Mouse (Mus musculus): ENCODE measurements around the gene Tulp1. TPM values are rescaled to one million over a fixed set of nuclear protein-coding genes. Genes with fewer than 3 reads are reported as not detected.
A peak's percentile ranks its signal among the peaks of the same experiment; 100 is the strongest.

Tulp1 gene
- polyA plus RNA-seq, 1 experiment from 2014 or later, result 1.6 TPM

GRCm38 (mm10) chr17:28315611-28316160 lies 49.3 kb downstream of the Tulp1 start:
- peak overlapping the region; percentile 5 for H3K4me2 ChIP-seq (ENCODE audit: low read length)
- no peak overlapping the region; the same call in 1 of the 2 replicates for H3K9ac ChIP-seq (ENCODE audit: low read depth, low read length)
- no peak overlapping the region for H3K27ac ChIP-seq (ENCODE audit: low read depth, low read length)
- peaks cover 11% of the 10 kb centered on the region for H3K36me3 ChIP-seq (ENCODE audit: control insufficient read depth, insufficient read depth, low read length)
- ATAC-seq, result no peak
- WGBS, result 76% methylated on average over 20 of the region's 20 CpGs
- peaks cover 15% of the 10 kb centered on the region for H3K4me1 ChIP-seq (ENCODE audit: control insufficient read depth, insufficient read depth, low read depth, low read length)
- H3K9me3 ChIP-seq (ENCODE audit: control insufficient read depth, low read length), result no peaks in the 10 kb centered on the region
- H3K4me3 ChIP-seq (ENCODE audit: low read length), result no peak overlapping the region
- no peaks in the 10 kb centered on the region for H3K27me3 ChIP-seq (replicated peaks; ENCODE audit: control insufficient read depth, insufficient read depth, low read length)

GRCm38 (mm10) chr17:28313880-28314225 lies 51.2 kb downstream of the Tulp1 start:
- ATAC-seq, result peak; percentile 1
- H3K9ac ChIP-seq (ENCODE audit: low read depth, low read length), result peak overlapping the region; percentile 80
- peak overlapping the region; percentile 60 for H3K4me3 ChIP-seq (ENCODE audit: low read length)
- H3K27me3 ChIP-seq (replicated peaks; ENCODE audit: control insufficient read depth, insufficient read depth, low read length), result no peaks in the 10 kb centered on the region
- H3K9me3 ChIP-seq (ENCODE audit: control insufficient read depth, low read length), result no peaks in the 10 kb centered on the region
- peaks cover 15% of the 10 kb centered on the region for H3K4me1 ChIP-seq (ENCODE audit: control insufficient read depth, insufficient read depth, low read depth, low read length)
- H3K4me2 ChIP-seq (ENCODE audit: low read length), result peak overlapping the region; percentile 84
- 4% methylated on average over 10 of the region's 11 CpGs for WGBS
- peaks cover 11% of the 10 kb centered on the region for H3K36me3 ChIP-seq (ENCODE audit: control insufficient read depth, insufficient read depth, low read length)
- peak overlapping the region; percentile 88 for H3K27ac ChIP-seq (ENCODE audit: low read depth, low read length)

- Histone ChIP-seq H3K9me3 (ENCODE audit: control insufficient read depth, low read length) (no peaks in the 10 kb centered on the region), H3K9ac (ENCODE audit: low read depth, low read length) (peak within 1 kb of the TSS; percentile 80), H3K36me3 (ENCODE audit: control insufficient read depth, insufficient read depth, low read length) (peaks cover 10% of the 10 kb centered on the region), H3K4me3 (ENCODE audit: low read length) (peak within 1 kb of the TSS; percentile 60), H3K4me1 (ENCODE audit: control insufficient read depth, insufficient read depth, low read depth, low read length) (peaks cover 15% of the 10 kb centered on the region), H3K27me3 (replicated peaks; ENCODE audit: control insufficient read depth, insufficient read depth, low read length) (no peaks in the 10 kb centered on the region), H3K27ac (ENCODE audit: low read depth, low read length) (peak within 1 kb of the TSS; percentile 88), H3K4me2 (ENCODE audit: low read length) (peak within 1 kb of the TSS; percentile 84)
- WGBS, result under 1% methylated on average over 67 of the region's 69 CpGs
- peak; percentile 98 for ATAC-seq
Observed at GRCm38 (mm10) chr17:28313212-28313879, 51.7 kb downstream of the Tulp1 start, which contains the start of gene Fance. TSS of gene Fance (plus strand) at chr17:28313519.

GRCm38 (mm10) chr17:28312232-28313211 lies 52.5 kb downstream of the Tulp1 start:
- WGBS, result 26% methylated on average over 17 of the region's 17 CpGs
- Histone ChIP-seq H3K27ac (ENCODE audit: low read depth, low read length) (0 out of 2 replicates have a peak overlapping the region, but pooled peaks have one; percentile 23), H3K4me3 (ENCODE audit: low read length) (peak overlapping the region; percentile 60), H3K36me3 (ENCODE audit: control insufficient read depth, insufficient read depth, low read length) (peaks cover 9% of the 10 kb centered on the region), H3K9ac (ENCODE audit: low read depth, low read length) (peak overlapping the region; percentile 37; the same call in 1 of the 2 replicates), H3K4me1 (ENCODE audit: control insufficient read depth, insufficient read depth, low read depth, low read length) (peaks cover 15% of the 10 kb centered on the region), H3K4me2 (ENCODE audit: low read length) (peak overlapping the region; percentile 53), H3K27me3 (replicated peaks; ENCODE audit: control insufficient read depth, insufficient read depth, low read length) (no peaks in the 10 kb centered on the region), H3K9me3 (ENCODE audit: control insufficient read depth, low read length) (no peaks in the 10 kb centered on the region)
- peak; percentile 30 for ATAC-seq

- Histone ChIP-seq H3K9ac (ENCODE audit: low read depth, low read length) (no peak overlapping the region), H3K4me2 (ENCODE audit: low read length) (no peak overlapping the region), H3K9me3 (ENCODE audit: control insufficient read depth, low read length) (no peaks in the 10 kb centered on the region), H3K4me1 (ENCODE audit: control insufficient read depth, insufficient read depth, low read depth, low read length) (peaks cover 15% of the 10 kb centered on the region), H3K27me3 (replicated peaks; ENCODE audit: control insufficient read depth, insufficient read depth, low read length) (no peaks in the 10 kb centered on the region), H3K36me3 (ENCODE audit: control insufficient read depth, insufficient read depth, low read length) (0 out of 2 replicates have a peak, but pooled peaks cover 3% of the 10 kb centered on the region), H3K27ac (ENCODE audit: low read depth, low read length) (no peak overlapping the region), H3K4me3 (ENCODE audit: low read length) (no peak overlapping the region)
- 75% methylated on average over 5 of the region's 5 CpGs for WGBS
- ATAC-seq, result no peak
Observed at GRCm38 (mm10) chr17:28311366-28312132, 53.5 kb downstream of the Tulp1 start.

- Histone ChIP-seq H3K27me3 (replicated peaks; ENCODE audit: control insufficient read depth, insufficient read depth, low read length) (no peaks in the 10 kb centered on the region), H3K36me3 (ENCODE audit: control insufficient read depth, insufficient read depth, low read length) (no peaks in the 10 kb centered on the region), H3K4me1 (ENCODE audit: control insufficient read depth, insufficient read depth, low read depth, low read length) (peaks cover 14% of the 10 kb centered on the region), H3K9ac (ENCODE audit: low read depth, low read length) (no peak overlapping the region), H3K9me3 (ENCODE audit: control insufficient read depth, low read length) (no peaks in the 10 kb centered on the region), H3K27ac (ENCODE audit: low read depth, low read length) (no peak overlapping the region), H3K4me2 (ENCODE audit: low read length) (no peak overlapping the region), H3K4me3 (ENCODE audit: low read length) (no peak overlapping the region)
- 83% methylated on average over 3 of the region's 3 CpGs for WGBS
- no peak for ATAC-seq
Observed at GRCm38 (mm10) chr17:28310831-28311230, 54.2 kb downstream of the Tulp1 start.

GRCm38 (mm10) chr17:28308297-28309195 lies 56.5 kb downstream of the Tulp1 start:
- ATAC-seq, result no peak
- Histone ChIP-seq H3K36me3 (ENCODE audit: control insufficient read depth, insufficient read depth, low read length) (no peaks in the 10 kb centered on the region), H3K4me1 (ENCODE audit: control insufficient read depth, insufficient read depth, low read depth, low read length) (peaks cover 3% of the 10 kb centered on the region; the same call in 1 of the 2 replicates), H3K4me2 (ENCODE audit: low read length) (no peak overlapping the region), H3K27me3 (replicated peaks; ENCODE audit: control insufficient read depth, insufficient read depth, low read length) (no peaks in the 10 kb centered on the region), H3K9me3 (ENCODE audit: control insufficient read depth, low read length) (no peaks in the 10 kb centered on the region), H3K27ac (ENCODE audit: low read depth, low read length) (no peak overlapping the region), H3K9ac (ENCODE audit: low read depth, low read length) (peak overlapping the region; percentile 8; the same call in 1 of the 2 replicates), H3K4me3 (ENCODE audit: low read length) (no peak overlapping the region)
- WGBS, result 19% methylated on average over 18 of the region's 18 CpGs

GRCm38 (mm10) chr17:28305172-28305571 lies 59.9 kb downstream of the Tulp1 start:
- Histone ChIP-seq H3K4me3 (ENCODE audit: low read length) (no peak overlapping the region), H3K4me1 (ENCODE audit: control insufficient read depth, insufficient read depth, low read depth, low read length) (no peaks in the 10 kb centered on the region), H3K27me3 (replicated peaks; ENCODE audit: control insufficient read depth, insufficient read depth, low read length) (no peaks in the 10 kb centered on the region), H3K9ac (ENCODE audit: low read depth, low read length) (no peak overlapping the region), H3K9me3 (ENCODE audit: control insufficient read depth, low read length) (no peaks in the 10 kb centered on the region), H3K4me2 (ENCODE audit: low read length) (no peak overlapping the region), H3K27ac (ENCODE audit: low read depth, low read length) (no peak overlapping the region), H3K36me3 (ENCODE audit: control insufficient read depth, insufficient read depth, low read length) (no peaks in the 10 kb centered on the region)
- WGBS, result 55% methylated on average over 10 of the region's 10 CpGs
- no peak for ATAC-seq
